Mouse (Mus musculus) limb, embryonic 11.5 days (tissue): Measurements from ENCODE around the gene Hamp. TPM values are rescaled to one million over a fixed set of nuclear protein-coding genes. Genes with fewer than 3 reads are reported as not detected.

Source experiments
- ATAC-seq: fragments of 200-750 bp; cut with Nextera tagmentation; 2 replicates; pipeline ENCODE4 v1.8.0; 2017; ENCODE audit warnings: low read depth; ENCODE audit not compliant: insufficient number of reproducible peaks, low FRiP score, low TSS enrichment
- DNase-seq: peaks from one replicate; pipeline ENCODE4 v3.0.0-alpha.2; 2015; ENCODE audit warnings: low spot score
- H3K27ac ChIP-seq: fragments of 300-500 bp; sonication (generic); replicated peaks from 2 replicates; pipeline ENCODE4 v1.5.1; 2014; ENCODE audit warnings: low read depth, mild to moderate bottlenecking, low read length
- H3K27me3 ChIP-seq: fragments of 300-500 bp; sonication (generic); 2 replicates; pipeline ENCODE4 v1.6.1; 2014; ENCODE audit warnings: mild to moderate bottlenecking, low read length, mixed read lengths; ENCODE audit not compliant: control insufficient read depth, insufficient read depth
- H3K36me3 ChIP-seq: fragments of 300-500 bp; sonication (generic); 2 replicates; pipeline ENCODE4 v1.6.1; 2014; ENCODE audit warnings: mild to moderate bottlenecking, low read length, moderate library complexity, mixed read lengths; ENCODE audit not compliant: control insufficient read depth, insufficient read depth
- H3K4me1 ChIP-seq: fragments of 300-500 bp; sonication (generic); 2 replicates; pipeline ENCODE4 v1.6.1; 2014; ENCODE audit warnings: low read length, mixed read lengths; ENCODE audit not compliant: control insufficient read depth, insufficient read depth
- H3K4me2 ChIP-seq: fragments of 300-500 bp; sonication (generic); 2 replicates; pipeline ENCODE4 v1.6.1; 2014; ENCODE audit warnings: low read depth, mild to moderate bottlenecking, moderate library complexity; ENCODE audit not compliant: severe bottlenecking
- H3K4me3 ChIP-seq: fragments of 300-500 bp; sonication (generic); 2 replicates; pipeline ENCODE4 v1.5.1; 2014; ENCODE audit warnings: low read depth, low read length
- H3K9ac ChIP-seq: fragments of 300-500 bp; sonication (generic); 2 replicates; pipeline ENCODE4 v1.6.1; 2014; ENCODE audit warnings: mild to moderate bottlenecking, low read length
- H3K9me3 ChIP-seq: fragments of 300-500 bp; sonication (generic); 2 replicates; pipeline ENCODE4 v1.6.1; 2016; ENCODE audit warnings: low read length; ENCODE audit not compliant: control insufficient read depth
- WGBS: fragments of 180-500 bp; shearing (Covaris S2); extraction: QIAGEN DNeasy Blood & Tissue Kit; methylation state at CpG from one replicate; pipeline ENCODE4 v1.1.7; 2014; 5-methylcytosine and 5-hydroxymethylcytosine counted together
- polyA plus RNA-seq: library from polyadenylated mRNA; unstranded; fragments of >200 nt; fragmentation: Nextera tagmentation; extraction: Ambion mirVana; gene quantifications from 2 replicates; pipeline ENCODE4 v1.2.1, GENCODE M21; 2014

The Hamp gene
- polyA plus RNA-seq, 1 experiment from 2014 or later: not detected

DNA sequence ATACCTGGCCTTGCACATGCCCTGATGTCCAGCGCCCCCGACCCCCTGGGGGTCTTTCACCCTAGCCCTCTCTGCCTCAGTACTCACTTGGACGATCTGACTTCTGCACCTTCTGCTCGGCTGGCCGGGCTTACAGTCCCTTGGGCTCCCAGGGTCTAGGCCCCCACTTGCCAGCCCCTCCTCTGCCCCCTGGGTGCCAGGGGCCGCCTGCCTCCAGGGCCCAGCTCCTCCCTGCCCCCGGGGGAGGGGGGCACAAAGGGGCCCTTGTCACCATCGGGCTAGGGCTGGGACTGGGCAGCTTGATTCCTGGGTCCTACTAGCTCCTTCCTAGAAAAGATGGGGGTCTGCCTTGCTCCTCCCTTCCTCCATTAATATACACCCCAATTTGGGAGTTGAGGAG, 29.1 kb downstream of the Hamp start, which contains the start of gene Mag:
TSS of gene Mag (minus strand) at position 142 of the 400 bp plus-strand sequence.
- H3K27ac ChIP-seq: no peak within 1 kb of the TSS
- no peak within 1 kb of the TSS for H3K9ac ChIP-seq
- H3K9me3 ChIP-seq: no peaks in the 10 kb centered on the region
- H3K4me1 ChIP-seq: no peaks in the 10 kb centered on the region
- no peaks in the 10 kb centered on the region for H3K27me3 ChIP-seq
- H3K4me3 ChIP-seq: no peak within 1 kb of the TSS
- H3K36me3 ChIP-seq: no peaks in the 10 kb centered on the region
- WGBS: 73% methylated on average over 8 of the region's 8 CpGs
- ATAC-seq: no peak
- no peak for DNase-seq
- no peak within 1 kb of the TSS for H3K4me2 ChIP-seq

DNA sequence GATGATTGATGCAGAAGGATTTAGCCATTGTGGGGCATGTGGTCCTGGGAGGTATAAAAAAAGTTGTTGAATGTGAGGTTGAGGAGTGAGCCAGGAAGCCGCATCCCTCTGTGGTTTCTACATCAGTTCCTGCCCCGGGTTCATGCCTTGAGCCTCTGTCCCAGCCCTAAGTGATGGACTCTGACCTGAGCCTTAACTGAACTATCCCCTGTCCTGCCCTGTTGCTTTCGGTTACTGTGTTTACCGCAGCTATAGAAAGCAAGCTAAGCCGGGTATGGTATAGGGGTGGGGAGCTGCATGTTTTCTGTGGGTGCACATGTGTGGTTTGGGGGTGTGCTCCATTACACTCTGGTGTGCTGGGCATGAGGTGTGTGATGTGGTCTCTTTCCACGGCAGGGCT, 34.1 kb downstream of the Hamp start:
- no peaks in the 10 kb centered on the region for H3K9me3 ChIP-seq
- H3K36me3 ChIP-seq: no peaks in the 10 kb centered on the region
- H3K27ac ChIP-seq: no peak overlapping the region
- H3K4me3 ChIP-seq: no peak overlapping the region
- H3K9ac ChIP-seq: no peak overlapping the region
- DNase-seq (no peak), ATAC-seq (no peak)
- no peak overlapping the region for H3K4me2 ChIP-seq
- H3K27me3 ChIP-seq: no peaks in the 10 kb centered on the region
- WGBS: 74% methylated on average over 6 of the region's 6 CpGs
- H3K4me1 ChIP-seq: 0 out of 2 replicates have a peak, but pooled peaks cover 3% of the 10 kb centered on the region

DNA sequence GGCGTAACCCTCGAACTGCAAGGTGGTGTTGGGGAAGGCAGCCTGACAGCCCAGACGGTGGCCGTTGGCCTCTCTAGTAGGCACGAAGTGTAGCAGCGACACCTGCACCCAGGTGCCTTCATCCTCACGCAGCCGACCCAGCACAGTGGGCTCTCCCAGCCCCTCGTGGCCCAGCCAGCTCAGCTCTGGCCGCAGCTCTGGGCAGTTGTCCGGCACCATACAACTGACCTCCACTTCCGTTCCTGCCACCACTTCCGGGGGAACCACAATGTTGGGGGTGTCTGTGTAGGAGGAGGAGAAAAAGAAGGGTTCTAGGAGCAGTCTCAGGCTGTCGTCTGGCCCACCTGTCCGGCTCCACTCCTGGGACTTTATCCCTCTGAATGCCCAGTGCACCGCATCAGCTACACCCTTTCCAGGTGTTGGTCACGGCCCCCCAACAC, 34.8 kb downstream of the Hamp start:
- Histone ChIP-seq H3K4me2 (peak overlapping the region; percentile 47), H3K36me3 (no peaks in the 10 kb centered on the region), H3K9ac (no peak overlapping the region), H3K27ac (no peak overlapping the region), H3K4me3 (no peak overlapping the region), H3K27me3 (no peaks in the 10 kb centered on the region), H3K4me1 (0 out of 2 replicates have a peak, but pooled peaks cover 3% of the 10 kb centered on the region), H3K9me3 (no peaks in the 10 kb centered on the region)
- WGBS: 30% methylated on average over 17 of the region's 17 CpGs
- ATAC-seq (peak; percentile 33; the same call in 1 of the 2 replicates), DNase-seq (no peak)

DNA sequence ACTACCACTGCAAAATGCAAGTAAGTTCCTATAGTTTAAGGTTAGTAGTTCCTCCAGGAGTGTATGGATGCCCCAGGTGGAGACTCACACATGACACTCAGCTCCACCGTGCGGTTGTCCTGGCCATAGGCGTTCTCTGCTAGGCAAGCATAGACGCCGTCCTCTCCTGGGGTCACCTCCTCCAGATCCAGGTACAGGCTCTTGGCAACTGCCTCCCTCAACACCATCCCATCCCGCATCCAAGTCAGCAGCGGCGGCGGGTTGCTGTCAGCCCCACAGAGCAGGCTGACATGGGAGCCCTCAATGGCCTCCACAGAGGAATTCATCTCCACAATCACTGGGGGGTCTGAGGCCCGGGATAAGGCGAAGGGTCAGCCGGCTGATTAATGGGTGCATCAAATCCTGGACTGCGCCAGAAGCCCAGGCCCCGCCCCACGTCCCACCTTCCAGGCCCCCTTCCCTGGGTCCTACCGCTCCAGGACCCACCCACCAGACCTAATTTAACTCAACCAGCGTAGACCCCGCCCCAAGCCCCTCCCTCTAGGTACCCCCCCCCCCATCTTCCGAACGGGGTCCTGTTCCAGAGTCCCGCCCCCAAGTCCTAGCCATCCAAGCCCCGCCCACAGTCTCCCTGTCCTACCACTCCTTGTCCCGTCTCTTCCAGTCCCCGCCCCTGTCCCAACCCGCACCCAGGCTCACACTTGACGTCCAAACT, 35.4 kb downstream of the Hamp start:
- WGBS: 3% methylated on average over 24 of the region's 26 CpGs
- peak; percentile 79 for ATAC-seq
- no peaks in the 10 kb centered on the region for H3K9me3 ChIP-seq
- H3K27me3 ChIP-seq: no peaks in the 10 kb centered on the region
- H3K4me1 ChIP-seq: 0 out of 2 replicates have a peak, but pooled peaks cover 3% of the 10 kb centered on the region
- peak overlapping the region; percentile 47 for H3K4me2 ChIP-seq
- H3K36me3 ChIP-seq: no peaks in the 10 kb centered on the region
- no peak overlapping the region for H3K27ac ChIP-seq
- H3K4me3 ChIP-seq: peak overlapping the region; percentile 23
- DNase-seq: peak; percentile 76
- no peak overlapping the region for H3K9ac ChIP-seq

DNA sequence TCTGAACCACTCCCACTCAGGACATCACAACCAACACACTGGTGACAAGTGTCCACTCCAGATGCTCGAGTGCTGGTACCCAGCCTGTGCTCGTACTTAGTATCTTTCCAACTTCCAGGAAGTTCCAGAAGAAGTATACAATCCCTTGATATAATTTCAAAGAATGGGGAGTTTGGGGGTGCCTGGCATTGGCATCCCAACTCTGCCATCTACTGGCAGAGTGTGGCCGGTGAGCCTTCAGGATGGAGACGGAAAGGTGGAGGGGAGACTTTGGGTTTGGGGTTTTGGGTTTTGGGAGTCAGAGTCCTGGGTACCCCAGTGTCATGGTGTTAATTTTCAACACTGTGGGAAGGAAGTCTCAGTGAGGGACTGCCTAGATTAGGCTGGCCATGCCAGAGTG, 39.8 kb downstream of the Hamp start:
- H3K27ac ChIP-seq: no peak overlapping the region
- no peaks in the 10 kb centered on the region for H3K9me3 ChIP-seq
- H3K4me3 ChIP-seq: no peak overlapping the region
- no peak overlapping the region for H3K9ac ChIP-seq
- H3K4me1 ChIP-seq: 0 out of 2 replicates have a peak, but pooled peaks cover 3% of the 10 kb centered on the region
- H3K36me3 ChIP-seq: no peaks in the 10 kb centered on the region
- DNase-seq (no peak), ATAC-seq (no peak)
- no peak overlapping the region for H3K4me2 ChIP-seq
- WGBS: 54% methylated on average over 4 of the region's 4 CpGs
- H3K27me3 ChIP-seq: no peaks in the 10 kb centered on the region

DNA sequence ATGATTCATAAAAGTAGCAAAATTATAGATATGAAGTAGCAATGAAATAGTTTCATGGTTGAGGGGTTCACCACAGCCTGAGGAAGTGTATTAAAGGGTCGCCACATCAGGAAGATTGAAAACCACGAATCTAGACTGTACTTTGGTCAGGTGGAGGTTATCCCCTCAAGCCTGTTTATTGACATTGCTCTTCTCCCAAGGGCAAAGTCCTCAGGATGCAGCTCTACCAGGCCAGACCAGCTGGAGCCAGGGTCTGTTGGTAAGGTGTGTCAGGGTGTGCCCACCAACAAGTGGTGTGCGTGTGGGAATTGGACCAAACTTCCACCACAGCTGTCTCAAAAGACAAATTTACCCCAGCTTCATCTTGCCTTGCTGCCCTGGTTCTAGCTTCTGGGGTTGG, 48.6 kb downstream of the Hamp start:
- DNase-seq (no peak), ATAC-seq (no peak)
- Histone ChIP-seq H3K9ac (no peak overlapping the region), H3K4me3 (no peak overlapping the region), H3K4me2 (no peak overlapping the region), H3K27ac (no peak overlapping the region), H3K27me3 (no peaks in the 10 kb centered on the region), H3K36me3 (no peaks in the 10 kb centered on the region), H3K4me1 (no peaks in the 10 kb centered on the region), H3K9me3 (no peaks in the 10 kb centered on the region)
- 88% methylated on average over 3 of the region's 3 CpGs for WGBS

DNA sequence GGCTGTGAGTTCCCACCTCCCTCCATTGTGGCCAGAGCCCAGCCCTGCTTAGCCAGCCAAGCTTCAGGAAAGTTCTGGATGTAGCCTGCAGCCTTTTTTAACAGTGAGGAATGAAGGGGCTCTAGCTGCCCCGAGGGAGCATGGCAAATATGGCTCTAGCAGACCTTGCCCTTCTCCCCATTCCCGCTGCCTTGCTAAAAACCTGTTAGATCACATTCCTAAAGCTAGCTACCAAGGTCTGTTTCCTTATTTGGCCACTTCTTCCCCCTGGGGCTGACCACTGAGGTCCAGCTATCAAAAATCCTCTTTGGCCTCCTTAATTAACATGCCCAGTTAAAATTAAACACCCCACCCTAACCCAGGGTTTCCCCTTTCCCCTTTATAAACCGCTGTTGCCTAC, 51.3 kb downstream of the Hamp start:
- Histone ChIP-seq H3K4me3 (no peak overlapping the region), H3K36me3 (no peaks in the 10 kb centered on the region), H3K27ac (no peak overlapping the region), H3K9ac (no peak overlapping the region), H3K9me3 (no peaks in the 10 kb centered on the region), H3K27me3 (no peaks in the 10 kb centered on the region), H3K4me2 (no peak overlapping the region), H3K4me1 (no peaks in the 10 kb centered on the region)
- 76% methylated on average over 3 of the region's 3 CpGs for WGBS
- DNase-seq (no peak), ATAC-seq (no peak)
